Mouse (Mus musculus) 3134 (cell line): ENCODE results near the gene Gm13275.
A peak's percentile ranks its signal among the peaks of the same experiment; 100 is the strongest.
"Not testable (repeated sequence)": the region's sequence is repeated elsewhere in the genome, so short reads cannot be mapped to it uniquely, and the experiment has no call there.

Experiments
- DNase-seq: peaks from one replicate; pipeline ENCODE4 v3.0.0-alpha.2; 2011; ENCODE audit warnings: low spot score; ENCODE audit not compliant: insufficient read length; ENCODE audit errors: extremely low read depth

The Gm13275 gene

GRCm38 (mm10) chr4:88793936-88794675, at the start of gene Gm13275:
Gm13275 (plus strand) TSS chr4:88794487.
- DNase-seq, result not testable (repeated sequence)

GRCm38 (mm10) chr4:88749926-88750325, 44.4 kb upstream of the Gm13275 start:
- no peak for DNase-seq

- not testable (repeated sequence) for DNase-seq
Measured at GRCm38 (mm10) chr4:88754818-88755340, 39.4 kb upstream of the Gm13275 start, which contains the start of gene Gm13271. Gm13271 (plus strand) TSS chr4:88754868.

GRCm38 (mm10) chr4:88756581-88757513, 37.4 kb upstream of the Gm13275 start:
- peak; percentile 21 for DNase-seq

- not testable (repeated sequence) for DNase-seq
Measured at GRCm38 (mm10) chr4:88757628-88758031, 36.7 kb upstream of the Gm13275 start.

GRCm38 (mm10) chr4:88758751-88759150, 35.5 kb upstream of the Gm13275 start:
- not testable (repeated sequence) for DNase-seq

GRCm38 (mm10) chr4:88759610-88760268, 34.5 kb upstream of the Gm13275 start, which contains the start of gene Gm13283:
Gm13283 (plus strand) TSS chr4:88760119.
- not testable (repeated sequence) for DNase-seq

- DNase-seq, result not testable (repeated sequence)
Measured at GRCm38 (mm10) chr4:88760431-88760830, 33.9 kb upstream of the Gm13275 start.

- not testable (repeated sequence) for DNase-seq
Measured at GRCm38 (mm10) chr4:88761776-88762175, 32.5 kb upstream of the Gm13275 start.

GRCm38 (mm10) chr4:88762341-88762740, 31.9 kb upstream of the Gm13275 start:
- DNase-seq, result not testable (repeated sequence)

- peak; percentile 83 for DNase-seq
Measured at GRCm38 (mm10) chr4:88763384-88764018, 30.8 kb upstream of the Gm13275 start.

GRCm38 (mm10) chr4:88773534-88773933, 20.8 kb upstream of the Gm13275 start, which contains the start of gene Gm13290:
Gm13290 (plus strand) TSS chr4:88773834.
- DNase-seq, result not testable (repeated sequence)

GRCm38 (mm10) chr4:88776622-88777021, 17.7 kb upstream of the Gm13275 start, which contains the start of gene Gm13289:
Gm13289 (plus strand) TSS chr4:88776922.
- DNase-seq, result not testable (repeated sequence)

- not testable (repeated sequence) for DNase-seq
Measured at GRCm38 (mm10) chr4:88779550-88779949, 14.7 kb upstream of the Gm13275 start, which contains the start of gene Gm13272. Gm13272 (plus strand) TSS chr4:88779850.

- not testable (repeated sequence) for DNase-seq
Measured at GRCm38 (mm10) chr4:88780320-88780719, 14.0 kb upstream of the Gm13275 start.

- DNase-seq, result not testable (repeated sequence)
Measured at GRCm38 (mm10) chr4:88781831-88782230, 12.5 kb upstream of the Gm13275 start, which contains the start of gene Ifnz. Ifnz (plus strand) TSS chr4:88782131.

GRCm38 (mm10) chr4:88782335-88782734, 12.0 kb upstream of the Gm13275 start:
- DNase-seq, result not testable (repeated sequence)

- DNase-seq, result not testable (repeated sequence)
Measured at GRCm38 (mm10) chr4:88785409-88785808, 8.9 kb upstream of the Gm13275 start, which contains the start of gene Gm13276. Gm13276 (plus strand) TSS chr4:88785709.

GRCm38 (mm10) chr4:88788402-88788801, 5.9 kb upstream of the Gm13275 start, which contains the start of gene Gm13277:
Gm13277 (plus strand) TSS chr4:88788632.
- not testable (repeated sequence) for DNase-seq
